Mouse (Mus musculus): ENCODE data around the gene Ube2d1. TPM values are rescaled to one million over a fixed set of nuclear protein-coding genes. Genes with fewer than 3 reads are reported as not detected.

Gene Ube2d1
- polyA plus RNA-seq, 1 experiment = 20.1 TPM

- Histone ChIP-seq H3K27ac (replicated peaks; ENCODE audit: low read depth, low read length) (no peak overlapping the region), H3K4me3 (ENCODE audit: insufficient read depth, low read depth, low read length) (no peak overlapping the region)
These were observed 62.4 kb downstream of the Ube2d1 start for GRCm38 (mm10) chr10:71222639-71223038.

GRCm38 (mm10) chr10:71218228-71218892 lies 66.7 kb downstream of the Ube2d1 start:
- no peaks in the 10 kb centered on the region for H3K4me1 ChIP-seq (ENCODE audit: control insufficient read depth, insufficient read depth, insufficient read length, low read length)
- H3K27ac ChIP-seq (replicated peaks; ENCODE audit: low read depth, low read length) = no peak overlapping the region
- no peak overlapping the region for H3K4me3 ChIP-seq (ENCODE audit: insufficient read depth, low read depth, low read length)

More at GRCm38 (mm10) chr10:71222639-71223038, 62.4 kb downstream of the Ube2d1 start:
- no peaks in the 10 kb centered on the region for H3K4me1 ChIP-seq (ENCODE audit: control insufficient read depth, insufficient read depth, insufficient read length, low read length)

GRCm38 (mm10) chr10:71215996-71216395 lies 69.1 kb downstream of the Ube2d1 start:
- no peak overlapping the region for H3K4me3 ChIP-seq (ENCODE audit: insufficient read depth, low read depth, low read length)
- H3K4me1 ChIP-seq (ENCODE audit: control insufficient read depth, insufficient read depth, insufficient read length, low read length) = no peaks in the 10 kb centered on the region
- no peak overlapping the region for H3K27ac ChIP-seq (replicated peaks; ENCODE audit: low read depth, low read length)

Other genes starting within 250 kb of the Ube2d1 start
- 2.5 and 4.2 TPM in 2 replicates for gene Bicc1, start 125.6 kb downstream of the Ube2d1 start, polyA plus RNA-seq (2012; ENCODE audit: insufficient read depth, insufficient read length, missing spikeins)
- 44.8 and 63.6 TPM in 2 replicates for gene Tfam, start 47.0 kb downstream of the Ube2d1 start, polyA plus RNA-seq (2012; ENCODE audit: insufficient read depth, insufficient read length, missing spikeins)
- 297 and 314 TPM in 2 replicates for gene Cisd1, start 59.7 kb upstream of the Ube2d1 start, polyA plus RNA-seq (2012; ENCODE audit: insufficient read depth, insufficient read length, missing spikeins)
- gene Ipmk, start 62.5 kb upstream of the Ube2d1 start, polyA plus RNA-seq (2012; ENCODE audit: insufficient read depth, insufficient read length, missing spikeins) = 3.5 and 5.1 TPM in 2 replicates

All from brown adipose tissue, adult 24 weeks (tissue).